Mouse (Mus musculus): ENCODE data around the gene Tmem52.

GRCm38 (mm10) chr4:155469590-155470262 lies 812 bp downstream of the Tmem52 start:
- TF ChIP-seq USF1 (IDR thresholded peaks at IDR 0.05; ENCODE audit: low read depth, low read length) (no peak), CTCF (IDR thresholded peaks at IDR 0.05 in 2 of 3, conservative IDR thresholded peaks at IDR 0.05 in 1 of 3; ENCODE audit: control insufficient read depth in 1 of 3, insufficient read depth in 1 of 3, low read depth in 2 of 3, low read length in 3 of 3, poor library complexity in 1 of 3, severe bottlenecking in 1 of 3) (no peak), ZC3H11A (IDR thresholded peaks at IDR 0.05; ENCODE audit: low read depth, low read length) (no peak), HCFC1 (IDR thresholded peaks at IDR 0.05; ENCODE audit: low read depth, low read length) (no peak), NELFE (IDR thresholded peaks at IDR 0.05; ENCODE audit: low read depth, low read length) (no peak), ETS1 (IDR thresholded peaks at IDR 0.05; ENCODE audit: low read depth, low read length) (no peak), POLR2A (IDR thresholded peaks at IDR 0.05; ENCODE audit: control insufficient read depth in 1 of 2, insufficient read depth in 1 of 2, low read depth in 1 of 2, low read length in 2 of 2, poor library complexity in 1 of 2) (no peak), MAX (IDR thresholded peaks at IDR 0.05; ENCODE audit: low read length) (no peak), BHLHE40 (IDR thresholded peaks at IDR 0.05; ENCODE audit: borderline replicate concordance, low read depth, low read length) (no peak), SIN3A (IDR thresholded peaks at IDR 0.05; ENCODE audit: low read length) (no peak)

All from MEL (cell line).